Mouse (Mus musculus): ENCODE measurements around the gene Pias3.
"Not testable (repeated sequence)": the region's sequence is repeated elsewhere in the genome, so short reads cannot be mapped to it uniquely, and the experiment has no call there.

Pias3 gene

GRCm38 (mm10) chr3:96696198-96696765 lies at the start of gene Pias3:
Pias3 (plus strand) TSS chr3:96696384.
- peak; percentile 63 for DNase-seq

GRCm38 (mm10) chr3:96647365-96647764 lies 48.8 kb upstream of the Pias3 start:
- DNase-seq, result no peak

- DNase-seq, result no peak
These were observed 35.3 kb upstream of the Pias3 start for GRCm38 (mm10) chr3:96660901-96661300.

GRCm38 (mm10) chr3:96662731-96663316 lies 33.4 kb upstream of the Pias3 start:
- DNase-seq, result no peak

- DNase-seq, result peak; percentile 90
These were observed 32.5 kb upstream of the Pias3 start for GRCm38 (mm10) chr3:96663432-96664239.

GRCm38 (mm10) chr3:96665732-96666363 lies 30.3 kb upstream of the Pias3 start:
- DNase-seq, result not testable (repeated sequence)

- no peak for DNase-seq
These were observed 29.3 kb upstream of the Pias3 start for GRCm38 (mm10) chr3:96666916-96667315.

- no peak for DNase-seq
These were observed 28.9 kb upstream of the Pias3 start for GRCm38 (mm10) chr3:96667316-96667715.

- no peak for DNase-seq
These were observed 27.6 kb upstream of the Pias3 start for GRCm38 (mm10) chr3:96668424-96669067.

- DNase-seq, result peak; percentile 78
These were observed 26.3 kb upstream of the Pias3 start, which contains the start of gene Ankrd35 for GRCm38 (mm10) chr3:96669727-96670468. Ankrd35 (plus strand) TSS chr3:96670131.

- DNase-seq, result no peak
These were observed 24.7 kb upstream of the Pias3 start for GRCm38 (mm10) chr3:96671519-96671918.

- DNase-seq, result no peak
These were observed 22.7 kb upstream of the Pias3 start for GRCm38 (mm10) chr3:96673514-96673913.

GRCm38 (mm10) chr3:96674442-96674841 lies 21.7 kb upstream of the Pias3 start:
- DNase-seq, result no peak

- DNase-seq, result no peak
These were observed 21.0 kb upstream of the Pias3 start for GRCm38 (mm10) chr3:96675171-96675570.

GRCm38 (mm10) chr3:96675690-96676089 lies 20.5 kb upstream of the Pias3 start:
- DNase-seq, result no peak

GRCm38 (mm10) chr3:96678456-96678855 lies 17.7 kb upstream of the Pias3 start:
- DNase-seq, result no peak

GRCm38 (mm10) chr3:96679159-96679674 lies 17.0 kb upstream of the Pias3 start:
- DNase-seq, result no peak

GRCm38 (mm10) chr3:96680269-96680956 lies 15.8 kb upstream of the Pias3 start:
- no peak for DNase-seq

GRCm38 (mm10) chr3:96683496-96683895 lies 12.7 kb upstream of the Pias3 start:
- no peak for DNase-seq

- no peak for DNase-seq
These were observed 11.9 kb upstream of the Pias3 start for GRCm38 (mm10) chr3:96684151-96684821.

- no peak for DNase-seq
These were observed 11.4 kb upstream of the Pias3 start for GRCm38 (mm10) chr3:96684822-96685156.

Data from right cerebral cortex, adult 18-20 months (tissue).